Mouse (Mus musculus): ENCODE data around the gene Fam180a.

Fam180a gene

DNA sequence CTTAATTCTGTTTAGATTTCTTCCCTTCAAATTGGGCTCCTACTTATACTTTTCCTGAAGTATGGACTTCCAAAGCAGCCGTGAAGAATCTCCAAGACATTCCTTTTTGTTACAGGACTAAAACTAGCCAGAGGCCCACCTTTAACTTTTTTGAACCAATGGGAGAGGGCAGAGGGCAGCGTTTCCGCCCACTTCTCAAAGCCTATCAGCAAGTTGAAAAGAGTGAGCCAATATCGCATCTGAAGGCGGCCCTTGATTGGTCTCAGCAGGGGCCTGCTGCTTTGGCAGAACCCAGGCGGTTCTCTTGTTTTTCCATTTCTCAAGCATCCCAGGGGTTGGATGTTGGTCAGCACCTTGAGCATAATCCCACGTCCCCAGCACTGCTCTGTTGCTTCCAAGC is 17.9 kb downstream of the Fam180a start, which contains the start of gene Slc13a4:
TSS of gene Slc13a4 (minus strand) at position 95 of the 400 bp plus-strand sequence.
- no peak for DNase-seq

GRCm38 (mm10) chr6:35307136-35307535 is 18.8 kb downstream of the Fam180a start:
- DNase-seq, result no peak

DNA sequence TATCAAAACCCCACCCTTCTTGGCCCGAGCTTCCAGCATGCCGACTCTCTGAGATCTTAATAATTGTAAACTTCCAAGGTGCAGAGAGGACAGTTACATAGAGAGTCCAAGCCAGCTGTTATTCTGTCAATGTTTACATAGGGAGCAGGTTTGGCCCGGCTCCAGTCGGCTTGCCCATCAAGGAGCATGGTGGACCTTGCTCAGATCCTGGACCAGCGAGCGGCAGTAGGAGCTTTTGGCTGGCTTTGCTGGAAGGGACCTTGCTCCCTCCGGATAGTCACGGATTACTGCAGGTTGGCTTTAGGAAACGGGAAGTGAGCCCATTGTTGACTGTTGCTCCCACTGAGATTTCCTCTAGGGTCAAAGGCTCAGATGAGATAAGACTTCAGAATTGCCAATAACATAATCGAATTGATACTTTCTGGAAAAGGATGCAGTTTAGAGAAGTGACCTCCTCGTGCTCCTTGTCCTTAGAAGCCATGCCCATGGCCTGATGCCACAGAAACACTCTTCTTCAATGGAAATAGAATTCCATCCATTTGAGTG is 22.5 kb downstream of the Fam180a start:
- DNase-seq, result no peak

- DNase-seq, result no peak
These were observed 23.4 kb downstream of the Fam180a start for GRCm38 (mm10) chr6:35302581-35302980.

- no peak for DNase-seq
These were observed 27.6 kb downstream of the Fam180a start for GRCm38 (mm10) chr6:35298323-35298722.

DNA sequence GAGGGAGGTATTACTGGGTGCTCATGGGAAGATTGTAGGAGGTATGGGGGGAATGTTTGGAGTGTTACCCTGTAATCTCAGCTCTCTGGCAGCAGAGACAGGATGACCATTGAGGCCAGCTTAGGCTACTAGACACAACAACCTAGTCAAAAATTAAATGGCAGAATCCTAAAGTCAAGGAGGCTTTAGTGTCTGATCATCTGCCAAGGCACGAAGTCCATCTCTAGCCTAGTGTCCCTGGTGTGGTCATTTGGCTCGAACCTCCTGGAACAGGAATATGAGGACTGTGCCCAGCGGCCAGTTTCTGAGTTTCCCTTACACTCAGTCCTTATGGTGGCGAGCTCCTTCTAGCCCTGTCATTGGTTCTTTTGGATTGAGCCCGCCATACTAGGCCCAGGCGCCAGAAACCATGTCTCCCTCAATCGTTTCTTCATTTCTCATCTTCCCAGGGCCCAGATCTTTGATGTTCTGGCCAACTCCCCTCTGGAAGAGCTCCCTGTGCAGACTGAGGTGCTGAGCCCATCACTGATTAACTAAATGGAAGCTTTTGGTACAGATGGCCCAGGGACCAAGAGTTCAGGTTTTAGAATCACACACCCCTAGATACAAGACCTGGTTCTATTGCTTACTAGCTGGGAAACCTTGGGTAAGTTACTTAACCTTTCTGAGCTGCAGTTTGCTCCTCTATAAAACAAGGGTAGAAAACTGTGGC is 28.3 kb downstream of the Fam180a start:
- no peak for DNase-seq

DNA sequence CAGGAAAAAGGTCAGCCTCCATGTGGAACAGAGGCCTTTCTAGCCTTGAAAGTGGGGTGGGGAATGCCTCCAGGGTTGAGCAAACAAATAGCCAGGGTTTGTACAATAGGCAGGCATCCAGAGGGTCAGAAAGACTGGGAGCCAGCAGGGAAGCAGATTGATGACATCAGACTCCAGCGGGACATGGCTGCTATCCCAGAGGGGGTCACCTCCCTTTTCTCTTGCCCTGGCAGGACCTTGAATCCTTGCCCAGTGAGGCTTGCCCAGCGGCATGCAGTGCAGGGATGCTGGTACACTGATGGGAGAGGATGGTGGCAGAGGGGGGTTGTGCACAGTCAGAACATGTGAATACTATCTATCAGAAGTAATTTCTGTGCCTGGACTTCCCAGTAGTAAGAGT is 28.9 kb downstream of the Fam180a start:
- DNase-seq, result peak in 1 of 2 experiments; percentile 9

DNA sequence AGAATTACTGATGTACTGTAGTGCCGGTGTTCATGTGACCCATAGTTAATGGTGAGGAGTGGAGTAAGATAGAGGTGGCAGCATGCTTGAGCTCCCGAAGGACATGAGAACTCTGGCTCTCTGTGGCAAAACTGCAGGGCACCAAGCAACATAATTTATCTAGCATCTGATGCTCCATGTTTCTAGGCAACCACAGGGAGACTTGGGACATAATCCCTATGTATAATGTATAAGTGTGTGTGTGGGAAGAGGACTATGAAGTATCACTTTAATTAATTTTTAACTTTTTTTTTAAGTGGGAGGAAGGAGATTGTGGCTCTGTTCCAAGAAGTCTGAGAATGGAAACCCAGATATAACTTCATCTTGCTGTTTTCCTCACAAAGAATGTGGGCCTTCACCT is 31.0 kb downstream of the Fam180a start:
- no peak for DNase-seq

GRCm38 (mm10) chr6:35289676-35290075 is 36.3 kb downstream of the Fam180a start:
- DNase-seq, result no peak

DNA sequence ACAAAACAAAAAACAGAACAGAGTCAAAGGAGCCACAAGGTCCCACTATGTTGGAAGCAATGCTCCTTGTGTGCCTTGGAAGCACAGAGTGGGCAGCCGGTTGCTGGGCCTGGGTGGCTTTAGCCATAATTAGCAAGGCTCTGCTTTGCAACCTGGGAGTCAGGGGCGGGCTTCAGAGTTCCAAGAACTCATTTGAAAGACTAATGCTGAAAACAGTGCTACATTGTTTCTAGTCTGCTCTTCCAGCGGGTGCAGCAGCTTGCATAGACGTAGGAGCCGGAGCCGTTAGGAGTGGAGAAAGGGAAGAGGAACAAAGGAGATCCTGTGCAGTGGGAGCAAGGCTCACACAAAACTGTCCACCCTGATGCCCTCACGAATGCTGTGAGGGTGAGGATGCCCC is 37.0 kb downstream of the Fam180a start:
- DNase-seq, result no peak

DNA sequence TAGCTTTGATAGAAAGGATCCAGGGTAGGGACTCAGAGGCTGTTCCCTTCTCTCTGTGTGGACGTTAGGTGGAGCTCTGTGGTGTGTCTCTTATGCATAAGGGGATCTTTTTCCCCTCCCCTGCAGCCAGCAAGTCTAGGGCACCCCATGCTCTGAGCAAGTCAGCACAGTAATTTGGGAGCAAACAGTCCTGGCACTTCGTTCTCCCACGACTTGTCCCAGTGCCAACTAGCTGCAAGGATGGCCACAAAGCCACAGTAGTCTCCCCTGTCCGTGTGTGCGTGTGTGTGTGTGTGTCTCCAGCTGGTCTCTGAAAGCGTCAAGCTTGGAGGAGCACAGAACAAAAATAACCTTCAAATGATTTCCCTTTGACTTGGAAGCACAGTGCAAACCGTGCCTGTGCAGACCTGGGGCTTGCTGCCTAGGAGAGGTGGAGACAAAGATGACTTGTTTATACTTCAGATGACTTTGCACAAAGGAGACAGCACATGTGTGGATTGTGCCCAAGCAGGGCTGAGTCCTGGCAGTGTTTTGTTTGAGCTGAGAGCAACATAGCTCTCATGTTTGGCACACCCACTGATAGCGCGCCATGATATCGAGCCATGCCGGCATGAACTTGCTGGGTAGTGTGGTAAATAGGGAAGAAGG is 37.7 kb downstream of the Fam180a start:
- peak; percentile 20 to 29 for DNase-seq

DNA sequence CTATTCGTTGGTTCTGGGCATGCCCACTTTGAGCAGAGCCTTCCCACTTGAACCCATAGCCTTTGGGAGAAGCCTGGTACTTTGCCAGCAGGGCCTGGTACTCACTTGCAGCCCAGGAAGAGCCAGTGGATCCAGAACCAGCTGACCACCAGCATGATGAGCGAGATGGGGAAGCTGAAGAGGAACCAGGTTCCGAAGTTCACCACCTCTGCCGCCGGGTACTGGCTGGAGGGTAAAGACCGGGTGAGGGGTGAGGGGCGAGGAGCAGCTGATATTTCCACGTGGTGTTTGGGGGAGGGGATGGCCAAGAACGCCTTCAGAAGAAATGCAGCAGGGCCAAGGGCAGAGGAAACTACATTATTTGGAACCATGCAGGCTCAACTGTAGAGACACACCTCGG is 46.6 kb downstream of the Fam180a start:
- DNase-seq, result no peak

GRCm38 (mm10) chr6:35277903-35278587 is 47.9 kb downstream of the Fam180a start:
- no peak for DNase-seq

DNA sequence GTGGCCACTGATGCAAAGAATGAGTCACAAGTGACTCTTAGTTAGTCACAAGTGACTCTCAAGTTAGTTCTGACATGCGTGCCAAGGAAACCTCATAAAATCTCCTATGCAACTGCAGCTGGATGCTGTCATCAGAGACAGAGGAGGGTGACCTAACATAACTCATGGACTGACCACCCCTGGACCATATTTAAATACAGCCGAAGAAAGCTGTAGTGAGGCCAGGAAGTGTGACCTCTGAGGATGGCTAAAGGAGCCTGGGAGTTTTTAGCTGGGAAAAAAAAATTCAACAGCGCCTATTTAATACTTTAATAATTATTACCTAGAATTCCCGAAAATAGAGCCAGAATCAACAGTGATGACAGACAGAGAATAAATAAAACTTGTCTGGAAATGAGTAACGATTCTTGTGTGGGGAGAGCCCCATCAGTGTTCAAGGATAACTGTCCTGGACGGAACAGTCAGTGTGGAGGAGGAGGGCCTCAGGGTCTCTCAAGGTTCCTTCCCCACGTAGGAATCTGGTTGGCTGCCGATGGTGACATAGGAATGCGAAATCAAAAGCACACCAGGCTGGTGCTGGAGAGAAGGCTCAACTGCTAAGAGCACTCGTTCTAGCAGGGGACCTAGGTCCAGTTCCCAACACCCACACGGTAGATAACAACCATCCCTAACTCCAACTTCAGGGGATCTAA is 52.4 kb downstream of the Fam180a start:
- no peak for DNase-seq

- no peak for DNase-seq
These were observed 53.8 kb downstream of the Fam180a start for GRCm38 (mm10) chr6:35271868-35272765.

- DNase-seq, result peak; percentile 30 to 34
These were observed 54.7 kb downstream of the Fam180a start for GRCm38 (mm10) chr6:35271094-35271855.

- no peak for DNase-seq
These were observed 56.3 kb downstream of the Fam180a start for GRCm38 (mm10) chr6:35269643-35270042.

- DNase-seq, result no peak
These were observed 57.2 kb downstream of the Fam180a start for GRCm38 (mm10) chr6:35268711-35269110.

- DNase-seq, result no peak
These were observed 60.2 kb downstream of the Fam180a start for GRCm38 (mm10) chr6:35265580-35266278.

Measured in cerebellum, postnatal 36 days (tissue).